Mouse (Mus musculus): Measurements from ENCODE around the gene Fam126a. TPM values are rescaled to one million over a fixed set of nuclear protein-coding genes. Genes with fewer than 3 reads are reported as not detected.
"Not testable (repeated sequence)": the region's sequence is repeated elsewhere in the genome, so short reads cannot be mapped to it uniquely, and the experiment has no call there.

The Fam126a gene
- polyA plus RNA-seq, 1 experiment from 2014 or later = 27.5 TPM

DNA sequence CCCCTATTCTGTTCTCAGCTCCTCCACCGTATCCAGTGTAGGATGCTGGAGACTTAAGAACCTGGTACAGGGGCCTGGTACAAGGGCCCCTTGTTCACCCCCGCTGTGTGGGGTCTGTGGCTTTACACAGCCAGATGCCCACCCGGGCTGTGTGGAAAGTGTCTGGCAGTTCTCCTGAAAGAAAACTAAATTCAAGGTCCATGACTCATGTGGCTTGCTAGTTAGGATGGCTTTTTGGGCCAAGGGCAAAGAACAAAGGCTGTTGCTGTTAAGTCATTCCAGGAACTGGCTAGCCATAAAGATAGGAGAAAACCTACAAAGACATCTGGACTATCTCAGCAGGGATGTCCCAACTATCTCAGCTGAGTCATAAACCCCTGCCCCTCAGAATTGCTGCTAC is 121.2 kb downstream of the Fam126a start:
- Histone ChIP-seq H3K27me3 (ENCODE audit: insufficient read depth, poor library complexity, severe bottlenecking) (no peaks in the 10 kb centered on the region), H3K36me3 (0 out of 2 replicates have a peak, but pooled peaks cover 4% of the 10 kb centered on the region), H3K27ac (no peak overlapping the region), H3K4me1 (no peaks in the 10 kb centered on the region), H3K4me3 (no peak overlapping the region), H3K9me3 (peaks cover 14% of the 10 kb centered on the region)
- DNase-seq (ENCODE audit: low spot score) = no peak
- WGBS = 86% methylated on average over 3 of the region's 3 CpGs

GRCm38 (mm10) chr5:23908486-23909090 is 121.9 kb downstream of the Fam126a start:
- H3K9me3 ChIP-seq = peaks cover 14% of the 10 kb centered on the region
- 0 out of 2 replicates have a peak, but pooled peaks cover 4% of the 10 kb centered on the region for H3K36me3 ChIP-seq
- H3K4me1 ChIP-seq = no peaks in the 10 kb centered on the region
- no peaks in the 10 kb centered on the region for H3K27me3 ChIP-seq (ENCODE audit: insufficient read depth, poor library complexity, severe bottlenecking)
- no peak overlapping the region for H3K4me3 ChIP-seq
- DNase-seq (ENCODE audit: low spot score) = no peak
- no peak overlapping the region for H3K27ac ChIP-seq
- WGBS = 62% methylated on average over 4 of the region's 4 CpGs

DNA sequence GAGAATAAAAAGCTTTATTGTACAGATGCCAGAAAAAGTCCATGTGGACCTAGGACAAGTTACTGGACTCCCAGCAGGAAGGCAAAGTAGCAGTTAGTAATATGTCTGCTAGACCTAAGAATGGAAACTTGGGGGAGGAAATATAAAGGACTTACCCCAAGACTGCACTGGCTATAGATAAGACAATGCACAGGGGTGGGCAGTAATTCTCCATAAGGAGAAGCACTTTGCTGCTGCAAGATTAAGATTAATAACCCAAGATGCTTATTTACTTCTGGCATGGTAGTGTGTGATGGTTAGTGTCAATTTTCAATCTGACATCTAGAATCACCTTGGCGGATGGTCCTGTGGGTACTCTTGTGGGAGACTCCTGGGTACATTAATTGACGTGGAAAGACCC is 128.3 kb downstream of the Fam126a start:
- Histone ChIP-seq H3K36me3 (no peaks in the 10 kb centered on the region), H3K27me3 (ENCODE audit: insufficient read depth, poor library complexity, severe bottlenecking) (no peaks in the 10 kb centered on the region), H3K9me3 (no peaks in the 10 kb centered on the region), H3K27ac (no peak overlapping the region), H3K4me3 (no peak overlapping the region), H3K4me1 (no peaks in the 10 kb centered on the region)
- WGBS = 80% methylated on average over 2 of the region's 2 CpGs
- DNase-seq (ENCODE audit: low spot score) = no peak

DNA sequence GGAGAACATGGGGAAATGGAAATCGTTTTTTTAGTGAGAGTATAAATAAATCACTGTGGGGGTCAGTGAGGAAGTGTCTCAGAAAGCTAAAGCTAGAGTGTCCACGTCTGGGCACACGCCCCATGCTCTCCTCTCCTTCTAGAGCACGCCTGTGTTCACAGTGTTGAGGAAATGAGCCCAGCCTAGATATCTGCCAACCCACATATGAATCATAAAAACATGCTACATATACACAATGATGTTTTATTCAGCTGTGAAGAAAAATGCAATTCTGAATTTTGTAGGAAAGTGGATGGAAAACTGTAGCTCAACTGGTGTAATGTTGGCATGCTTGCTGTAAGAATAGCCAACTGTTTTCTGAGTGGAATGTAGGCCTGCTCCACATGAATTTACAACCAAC is 130.3 kb downstream of the Fam126a start:
- no peak overlapping the region for H3K4me3 ChIP-seq
- H3K36me3 ChIP-seq = no peaks in the 10 kb centered on the region
- no peaks in the 10 kb centered on the region for H3K27me3 ChIP-seq (ENCODE audit: insufficient read depth, poor library complexity, severe bottlenecking)
- H3K27ac ChIP-seq = no peak overlapping the region
- DNase-seq (ENCODE audit: low spot score) = no peak
- H3K9me3 ChIP-seq = no peaks in the 10 kb centered on the region
- H3K4me1 ChIP-seq = no peaks in the 10 kb centered on the region
- WGBS = 75% methylated on average over 4 of the region's 4 CpGs

DNA sequence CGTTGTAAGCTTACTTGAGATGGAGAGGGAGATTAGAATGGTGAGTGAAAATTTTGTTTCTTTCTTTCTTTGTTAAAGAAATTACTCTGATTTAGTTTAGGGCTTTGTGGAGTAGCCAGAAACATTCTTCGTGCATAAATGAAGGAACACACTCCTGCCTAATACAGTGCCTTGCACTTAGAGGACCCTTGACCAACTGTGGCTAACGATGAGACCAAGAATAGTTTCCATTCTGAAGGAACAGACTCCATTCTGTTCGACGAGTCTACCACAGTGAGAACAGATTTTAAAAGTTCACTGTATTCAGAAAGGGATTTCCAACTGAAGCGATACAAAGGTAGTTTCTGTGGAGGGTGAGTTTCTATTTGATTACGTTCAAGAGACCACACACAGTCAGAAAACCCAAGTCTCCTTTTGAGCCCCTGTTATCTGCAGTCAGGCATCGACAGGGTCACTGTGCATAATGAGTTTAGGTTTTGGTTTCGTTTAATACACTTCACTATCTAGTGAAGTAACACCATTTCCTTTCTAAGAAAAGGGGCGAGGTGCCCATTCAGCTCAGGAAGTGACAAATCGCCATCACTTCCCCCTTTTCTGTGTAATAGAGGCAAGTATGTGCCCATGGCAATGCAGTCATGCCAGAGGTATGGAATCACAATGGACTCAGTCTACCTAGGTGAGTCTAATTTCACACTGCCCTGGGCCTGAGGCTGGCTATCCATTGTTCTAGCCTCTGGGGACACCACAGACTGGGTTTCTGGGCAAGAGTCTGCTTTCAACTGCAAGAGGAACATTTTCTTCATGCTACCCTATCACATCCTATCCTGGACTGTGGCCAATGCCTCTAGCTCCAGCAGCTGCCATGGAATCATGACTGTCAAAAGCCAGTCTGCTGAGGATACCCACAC is 136.4 kb downstream of the Fam126a start:
- Histone ChIP-seq H3K27me3 (ENCODE audit: insufficient read depth, poor library complexity, severe bottlenecking) (no peaks in the 10 kb centered on the region), H3K36me3 (no peaks in the 10 kb centered on the region), H3K4me3 (no peak overlapping the region), H3K27ac (no peak overlapping the region), H3K4me1 (no peaks in the 10 kb centered on the region), H3K9me3 (no peaks in the 10 kb centered on the region)
- WGBS = 66% methylated on average over 11 of the region's 11 CpGs
- DNase-seq (ENCODE audit: low spot score) = no peak

DNA sequence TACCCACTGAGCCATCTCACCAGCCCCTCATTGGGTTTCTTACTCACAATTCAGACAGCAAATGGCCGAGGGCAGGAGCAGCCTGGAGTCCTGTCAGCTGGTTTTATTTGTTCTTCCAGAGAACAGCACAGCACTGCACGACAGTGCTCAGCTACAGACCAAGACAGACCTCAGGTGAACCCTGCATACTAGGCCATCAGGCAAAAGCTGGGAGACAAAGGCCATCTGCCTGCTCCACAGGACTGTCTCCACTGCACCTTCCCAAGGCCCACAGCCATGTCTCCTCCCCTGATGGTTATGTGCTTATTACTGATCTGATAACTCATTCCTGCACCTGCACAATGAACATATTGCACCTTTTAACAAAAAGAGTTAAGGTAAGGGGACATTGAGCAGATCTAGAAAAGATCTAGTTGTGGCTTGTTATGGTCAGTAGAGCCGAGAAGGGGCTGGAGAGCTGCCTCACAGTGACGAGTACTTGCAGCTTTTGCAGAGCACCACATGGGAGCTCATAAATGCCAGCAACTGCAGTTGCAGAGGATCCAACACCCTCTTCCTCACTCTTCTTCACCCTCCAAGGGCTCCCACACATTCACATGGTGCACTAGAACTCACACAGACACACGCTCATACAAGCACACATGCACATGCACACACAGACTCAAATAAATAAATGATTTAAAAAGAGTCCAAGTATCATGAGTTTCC is 137.2 kb downstream of the Fam126a start:
- no peaks in the 10 kb centered on the region for H3K36me3 ChIP-seq
- 72% methylated on average over 5 of the region's 5 CpGs for WGBS
- no peak for DNase-seq (ENCODE audit: low spot score)
- no peaks in the 10 kb centered on the region for H3K9me3 ChIP-seq
- no peak overlapping the region for H3K27ac ChIP-seq
- no peaks in the 10 kb centered on the region for H3K4me1 ChIP-seq
- no peak overlapping the region for H3K4me3 ChIP-seq
- H3K27me3 ChIP-seq (ENCODE audit: insufficient read depth, poor library complexity, severe bottlenecking) = no peaks in the 10 kb centered on the region

DNA sequence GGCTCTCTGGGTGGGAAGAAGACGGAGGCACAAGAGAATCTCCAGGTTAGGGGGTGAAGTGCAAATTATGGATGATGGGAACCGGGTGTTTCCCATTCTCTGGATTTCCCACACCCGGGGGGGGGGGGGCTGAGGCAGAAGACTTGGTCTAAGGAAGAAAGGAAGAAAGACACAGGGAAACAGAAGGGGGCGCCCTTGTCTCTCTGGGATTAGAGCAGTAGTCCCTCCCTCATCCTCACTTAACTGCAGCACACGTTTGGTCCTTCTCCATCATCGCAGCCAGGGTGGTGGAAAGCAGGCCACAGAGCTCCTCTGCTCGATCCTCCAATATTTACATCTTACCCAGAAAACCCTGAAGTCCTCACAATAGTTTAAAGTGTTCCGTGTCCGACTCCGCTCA is 139.8 kb downstream of the Fam126a start:
- no peak overlapping the region for H3K27ac ChIP-seq
- no peak overlapping the region for H3K4me3 ChIP-seq
- H3K4me1 ChIP-seq = no peaks in the 10 kb centered on the region
- no peaks in the 10 kb centered on the region for H3K36me3 ChIP-seq
- DNase-seq (ENCODE audit: low spot score) = peak; percentile 79
- WGBS = 36% methylated on average over 10 of the region's 10 CpGs
- H3K9me3 ChIP-seq = no peaks in the 10 kb centered on the region
- H3K27me3 ChIP-seq (ENCODE audit: insufficient read depth, poor library complexity, severe bottlenecking) = no peaks in the 10 kb centered on the region

GRCm38 (mm10) chr5:23889461-23889860 is 141.0 kb downstream of the Fam126a start:
- Histone ChIP-seq H3K9me3 (no peaks in the 10 kb centered on the region), H3K27ac (no peak overlapping the region), H3K4me1 (no peaks in the 10 kb centered on the region), H3K4me3 (no peak overlapping the region), H3K36me3 (no peaks in the 10 kb centered on the region), H3K27me3 (ENCODE audit: insufficient read depth, poor library complexity, severe bottlenecking) (no peaks in the 10 kb centered on the region)
- WGBS = 64% methylated on average over 4 of the region's 4 CpGs
- peak; percentile 76 for DNase-seq (ENCODE audit: low spot score)

- 60% methylated on average over 3 of the region's 3 CpGs for WGBS
- no peaks in the 10 kb centered on the region for H3K9me3 ChIP-seq
- H3K36me3 ChIP-seq = no peaks in the 10 kb centered on the region
- H3K4me3 ChIP-seq = no peak overlapping the region
- no peak overlapping the region for H3K27ac ChIP-seq
- H3K27me3 ChIP-seq (ENCODE audit: insufficient read depth, poor library complexity, severe bottlenecking) = no peaks in the 10 kb centered on the region
- no peak for DNase-seq (ENCODE audit: low spot score)
- H3K4me1 ChIP-seq = no peaks in the 10 kb centered on the region
Measured at GRCm38 (mm10) chr5:23887111-23887510, 143.4 kb downstream of the Fam126a start.

GRCm38 (mm10) chr5:23874457-23874856 is 156.0 kb downstream of the Fam126a start:
- WGBS = 44% methylated on average over 5 of the region's 5 CpGs
- Histone ChIP-seq H3K27ac (peak overlapping the region; percentile 53; the same call in 1 of the 2 replicates), H3K9me3 (no peaks in the 10 kb centered on the region), H3K36me3 (no peaks in the 10 kb centered on the region), H3K4me1 (peaks cover 29% of the 10 kb centered on the region), H3K4me3 (peak overlapping the region; percentile 29; the same call in 1 of the 2 replicates), H3K27me3 (ENCODE audit: insufficient read depth, poor library complexity, severe bottlenecking) (no peaks in the 10 kb centered on the region)
- no peak for DNase-seq (ENCODE audit: low spot score)

DNA sequence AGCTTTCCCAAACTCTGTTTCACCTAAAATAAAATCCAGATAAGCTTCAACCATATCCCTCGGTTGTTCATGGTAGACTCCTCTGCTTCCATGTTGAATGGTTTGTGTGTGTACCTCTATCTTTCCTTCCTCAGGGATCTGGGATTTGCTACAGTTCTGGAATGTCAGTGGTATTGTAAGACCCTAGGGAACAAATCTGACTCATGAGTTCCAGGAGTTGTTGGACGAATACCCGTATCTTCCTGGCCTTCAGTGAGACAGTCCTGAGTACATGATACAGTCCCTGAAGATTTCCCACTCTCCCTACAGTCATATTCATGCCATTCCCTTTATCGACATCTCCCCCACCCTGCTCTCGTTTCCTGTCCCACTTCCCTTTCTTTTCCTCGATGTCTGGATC is 157.9 kb downstream of the Fam126a start:
- H3K4me1 ChIP-seq = peaks cover 25% of the 10 kb centered on the region
- DNase-seq (ENCODE audit: low spot score) = no peak
- H3K36me3 ChIP-seq = no peaks in the 10 kb centered on the region
- H3K27me3 ChIP-seq (ENCODE audit: insufficient read depth, poor library complexity, severe bottlenecking) = no peaks in the 10 kb centered on the region
- no peak overlapping the region for H3K27ac ChIP-seq
- no peak overlapping the region for H3K4me3 ChIP-seq
- no peaks in the 10 kb centered on the region for H3K9me3 ChIP-seq
- 64% methylated on average over 6 of the region's 6 CpGs for WGBS

- not testable (repeated sequence) for H3K36me3 ChIP-seq; H3K27me3 ChIP-seq (ENCODE audit: insufficient read depth, poor library complexity, severe bottlenecking); H3K4me3 ChIP-seq; DNase-seq (ENCODE audit: low spot score); H3K9me3 ChIP-seq; H3K27ac ChIP-seq
- peaks cover 19% of the 10 kb centered on the region for H3K4me1 ChIP-seq
- 81% methylated on average over 2 of the region's 2 CpGs for WGBS
Measured at GRCm38 (mm10) chr5:23871323-23871722, 159.2 kb downstream of the Fam126a start.

DNA sequence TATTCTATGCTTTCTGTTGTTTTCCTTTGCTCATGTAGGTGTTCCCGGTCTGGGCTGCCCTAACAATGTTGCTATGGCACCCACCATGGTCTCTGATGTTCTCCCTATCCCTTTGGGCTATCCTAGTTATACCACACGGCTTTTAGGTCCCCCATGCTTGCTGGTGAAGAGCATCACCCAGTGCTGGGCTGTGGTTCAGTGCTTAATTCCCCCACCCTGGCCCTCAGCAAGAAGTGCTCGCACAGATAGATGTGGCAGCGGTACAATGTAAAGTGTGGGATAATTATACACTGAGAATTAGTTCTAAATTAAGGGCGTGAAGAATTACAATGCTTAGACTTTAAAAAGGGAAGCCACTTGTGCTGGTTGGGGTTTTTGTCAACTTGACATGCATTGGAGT is 164.5 kb downstream of the Fam126a start:
- Histone ChIP-seq H3K4me3 (no peak overlapping the region), H3K36me3 (no peaks in the 10 kb centered on the region), H3K27ac (no peak overlapping the region), H3K9me3 (no peaks in the 10 kb centered on the region), H3K27me3 (ENCODE audit: insufficient read depth, poor library complexity, severe bottlenecking) (no peaks in the 10 kb centered on the region), H3K4me1 (0 out of 2 replicates have a peak, but pooled peaks cover 3% of the 10 kb centered on the region)
- 82% methylated on average over 5 of the region's 5 CpGs for WGBS
- DNase-seq (ENCODE audit: low spot score) = no peak
